Mouse (Mus musculus) G1E (cell line): ENCODE measurements around the gene Aldh4a1.

ENCODE experiments used
- CTCF ChIP-seq: IDR thresholded peaks from 2 replicates; pipeline ENCODE4 v1.5.1; 2012; ENCODE audit warnings: low read depth, low read length, inconsistent platforms, mixed read lengths
- GATA1 ChIP-seq: IDR thresholded peaks from 2 replicates; pipeline ENCODE4 v1.6.1; 2012; ENCODE audit warnings: borderline replicate concordance, low read length, inconsistent platforms, mixed read lengths
- POLR2AphosphoS5 ChIP-seq: IDR thresholded peaks from 2 replicates; pipeline ENCODE4 v1.6.1; 2012; ENCODE audit warnings: low read depth, low read length, inconsistent platforms; ENCODE audit not compliant: insufficient replicate concordance

GRCm38 (mm10) chr4:139697755-139698154, 75.1 kb downstream of the Aldh4a1 start:
- TF ChIP-seq CTCF, result no peak
- TF ChIP-seq GATA1, result no peak
- TF ChIP-seq POLR2AphosphoS5, result no peak
